Mouse (Mus musculus): ENCODE data around the gene Tbc1d22a. TPM values are rescaled to one million over a fixed set of nuclear protein-coding genes. Genes with fewer than 3 reads are reported as not detected.

The Tbc1d22a gene
- polyA plus RNA-seq, 1 experiment = 31.7 TPM

- no peaks in the 10 kb centered on the region for H3K4me1 ChIP-seq (ENCODE audit: control insufficient read depth, insufficient read depth, low read length)
- no peak for DNase-seq
- 76% methylated on average over 8 of the region's 8 CpGs for WGBS
Observed at GRCm38 (mm10) chr15:86342637-86343375, 128.5 kb downstream of the Tbc1d22a start.

GRCm38 (mm10) chr15:86344906-86345331 lies 130.7 kb downstream of the Tbc1d22a start:
- TF ChIP-seq POLR2A (IDR thresholded peaks at IDR 0.05; ENCODE audit: low read depth, low read length) (no peak), CTCF (conservative IDR thresholded peaks at IDR 0.05; ENCODE audit: insufficient read depth, insufficient read length, low read depth, low read length) (no peak)
- no peak overlapping the region for H3K27ac ChIP-seq (ENCODE audit: insufficient read depth, low read depth, low read length)
- H3K36me3 ChIP-seq (ENCODE audit: control insufficient read depth, insufficient read depth, low read length) = no peaks in the 10 kb centered on the region
- H3K4me1 ChIP-seq (ENCODE audit: control insufficient read depth, insufficient read depth, low read length) = no peaks in the 10 kb centered on the region
- DNase-seq = no peak
- H3K27me3 ChIP-seq (replicated peaks; ENCODE audit: control insufficient read depth, insufficient read depth, low read length) = no peaks in the 10 kb centered on the region
- H3K4me3 ChIP-seq (ENCODE audit: insufficient read depth, low read depth, low read length) = no peak overlapping the region
- WGBS = 63% methylated on average over 8 of the region's 8 CpGs

More at GRCm38 (mm10) chr15:86342637-86343375, 128.5 kb downstream of the Tbc1d22a start:
- Histone ChIP-seq H3K27me3 (replicated peaks; ENCODE audit: control insufficient read depth, insufficient read depth, low read length) (no peaks in the 10 kb centered on the region), H3K36me3 (ENCODE audit: control insufficient read depth, insufficient read depth, low read length) (no peaks in the 10 kb centered on the region), H3K4me3 (ENCODE audit: insufficient read depth, low read depth, low read length) (no peak overlapping the region), H3K27ac (ENCODE audit: insufficient read depth, low read depth, low read length) (no peak overlapping the region)
- TF ChIP-seq POLR2A (IDR thresholded peaks at IDR 0.05; ENCODE audit: low read depth, low read length) (no peak), CTCF (conservative IDR thresholded peaks at IDR 0.05; ENCODE audit: insufficient read depth, insufficient read length, low read depth, low read length) (no peak)

- Histone ChIP-seq H3K36me3 (ENCODE audit: control insufficient read depth, insufficient read depth, low read length) (no peaks in the 10 kb centered on the region), H3K4me1 (ENCODE audit: control insufficient read depth, insufficient read depth, low read length) (no peaks in the 10 kb centered on the region), H3K27me3 (replicated peaks; ENCODE audit: control insufficient read depth, insufficient read depth, low read length) (no peaks in the 10 kb centered on the region), H3K4me3 (ENCODE audit: insufficient read depth, low read depth, low read length) (no peak overlapping the region), H3K27ac (ENCODE audit: insufficient read depth, low read depth, low read length) (no peak overlapping the region)
- DNase-seq = no peak
- TF ChIP-seq CTCF (conservative IDR thresholded peaks at IDR 0.05; ENCODE audit: insufficient read depth, insufficient read length, low read depth, low read length) (no peak), POLR2A (IDR thresholded peaks at IDR 0.05; ENCODE audit: low read depth, low read length) (no peak)
- 64% methylated on average over 9 of the region's 9 CpGs for WGBS
Observed at GRCm38 (mm10) chr15:86345907-86346306, 131.6 kb downstream of the Tbc1d22a start.

- Histone ChIP-seq H3K27me3 (replicated peaks; ENCODE audit: control insufficient read depth, insufficient read depth, low read length) (no peaks in the 10 kb centered on the region), H3K4me1 (ENCODE audit: control insufficient read depth, insufficient read depth, low read length) (no peaks in the 10 kb centered on the region), H3K36me3 (ENCODE audit: control insufficient read depth, insufficient read depth, low read length) (no peaks in the 10 kb centered on the region), H3K4me3 (ENCODE audit: insufficient read depth, low read depth, low read length) (no peak overlapping the region), H3K27ac (ENCODE audit: insufficient read depth, low read depth, low read length) (no peak overlapping the region)
- TF ChIP-seq POLR2A (IDR thresholded peaks at IDR 0.05; ENCODE audit: low read depth, low read length) (no peak), CTCF (conservative IDR thresholded peaks at IDR 0.05; ENCODE audit: insufficient read depth, insufficient read length, low read depth, low read length) (no peak)
- no peak for DNase-seq
- 87% methylated on average over 3 of the region's 3 CpGs for WGBS
Observed at GRCm38 (mm10) chr15:86346606-86347005, 132.3 kb downstream of the Tbc1d22a start.

- no peak for DNase-seq
- WGBS = 73% methylated on average over 2 of the region's 2 CpGs
Observed at GRCm38 (mm10) chr15:86354932-86355331, 140.7 kb downstream of the Tbc1d22a start.

GRCm38 (mm10) chr15:86355857-86356256 lies 141.6 kb downstream of the Tbc1d22a start:
- WGBS = 71% methylated on average over 2 of the region's 2 CpGs
- TF ChIP-seq CTCF (conservative IDR thresholded peaks at IDR 0.05; ENCODE audit: insufficient read depth, insufficient read length, low read depth, low read length) (no peak), POLR2A (IDR thresholded peaks at IDR 0.05; ENCODE audit: low read depth, low read length) (no peak)

More at GRCm38 (mm10) chr15:86354932-86355331, 140.7 kb downstream of the Tbc1d22a start:
- no peak overlapping the region for H3K4me3 ChIP-seq (ENCODE audit: insufficient read depth, low read depth, low read length)
- TF ChIP-seq POLR2A (IDR thresholded peaks at IDR 0.05; ENCODE audit: low read depth, low read length) (no peak), CTCF (conservative IDR thresholded peaks at IDR 0.05; ENCODE audit: insufficient read depth, insufficient read length, low read depth, low read length) (no peak)
- no peaks in the 10 kb centered on the region for H3K4me1 ChIP-seq (ENCODE audit: control insufficient read depth, insufficient read depth, low read length)
- H3K27ac ChIP-seq (ENCODE audit: insufficient read depth, low read depth, low read length) = no peak overlapping the region
- no peaks in the 10 kb centered on the region for H3K36me3 ChIP-seq (ENCODE audit: control insufficient read depth, insufficient read depth, low read length)
- no peaks in the 10 kb centered on the region for H3K27me3 ChIP-seq (replicated peaks; ENCODE audit: control insufficient read depth, insufficient read depth, low read length)

GRCm38 (mm10) chr15:86360376-86360775 lies 146.1 kb downstream of the Tbc1d22a start:
- WGBS = 86% methylated on average over 3 of the region's 3 CpGs
- no peak overlapping the region for H3K27ac ChIP-seq (ENCODE audit: insufficient read depth, low read depth, low read length)
- no peak for TF ChIP-seq CTCF (conservative IDR thresholded peaks at IDR 0.05; ENCODE audit: insufficient read depth, insufficient read length, low read depth, low read length)
- no peak for TF ChIP-seq POLR2A (IDR thresholded peaks at IDR 0.05; ENCODE audit: low read depth, low read length)
- H3K27me3 ChIP-seq (replicated peaks; ENCODE audit: control insufficient read depth, insufficient read depth, low read length) = no peaks in the 10 kb centered on the region
- DNase-seq = no peak
- no peaks in the 10 kb centered on the region for H3K4me1 ChIP-seq (ENCODE audit: control insufficient read depth, insufficient read depth, low read length)
- H3K4me3 ChIP-seq (ENCODE audit: insufficient read depth, low read depth, low read length) = no peak overlapping the region
- H3K36me3 ChIP-seq (ENCODE audit: control insufficient read depth, insufficient read depth, low read length) = no peaks in the 10 kb centered on the region

More at GRCm38 (mm10) chr15:86355857-86356256, 141.6 kb downstream of the Tbc1d22a start:
- no peak overlapping the region for H3K27ac ChIP-seq (ENCODE audit: insufficient read depth, low read depth, low read length)
- DNase-seq = no peak
- H3K4me1 ChIP-seq (ENCODE audit: control insufficient read depth, insufficient read depth, low read length) = no peaks in the 10 kb centered on the region
- no peaks in the 10 kb centered on the region for H3K27me3 ChIP-seq (replicated peaks; ENCODE audit: control insufficient read depth, insufficient read depth, low read length)
- no peak overlapping the region for H3K4me3 ChIP-seq (ENCODE audit: insufficient read depth, low read depth, low read length)
- H3K36me3 ChIP-seq (ENCODE audit: control insufficient read depth, insufficient read depth, low read length) = no peaks in the 10 kb centered on the region

Measured in kidney, adult 2 months (tissue).